Mouse (Mus musculus) lung, postnatal 25 days (tissue): Measurements from ENCODE around the gene Flcn.

ENCODE experiments used
- DNase-seq: peaks from one replicate; pipeline ENCODE4 v3.0.0; 2022; ENCODE audit warnings: low spot score

The Flcn gene

GRCm38 (mm10) chr11:59769307-59769706 lies 40.5 kb downstream of the Flcn start:
- no peak for DNase-seq

DNA sequence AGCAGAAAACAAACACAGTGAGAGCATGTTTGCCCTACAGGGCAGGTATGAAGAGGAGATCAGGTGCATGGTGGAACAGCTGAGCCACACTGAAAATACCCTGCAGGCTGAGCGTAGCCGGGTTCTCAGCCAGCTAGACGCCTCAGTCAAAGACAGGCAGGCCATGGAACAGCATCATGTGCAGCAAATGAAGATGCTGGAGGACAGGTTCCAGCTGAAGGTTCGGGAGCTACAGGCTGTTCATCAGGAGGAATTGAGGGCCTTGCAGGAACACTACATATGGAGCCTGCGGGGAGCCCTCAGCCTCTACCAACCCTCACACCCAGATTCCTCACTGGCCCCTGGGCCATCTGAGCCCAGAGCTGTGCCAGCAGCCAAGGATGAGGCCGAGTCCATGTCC lies 49.0 kb downstream of the Flcn start:
- no peak for DNase-seq

- DNase-seq: no peak
Observed at GRCm38 (mm10) chr11:59759626-59760025, 50.2 kb downstream of the Flcn start.

DNA sequence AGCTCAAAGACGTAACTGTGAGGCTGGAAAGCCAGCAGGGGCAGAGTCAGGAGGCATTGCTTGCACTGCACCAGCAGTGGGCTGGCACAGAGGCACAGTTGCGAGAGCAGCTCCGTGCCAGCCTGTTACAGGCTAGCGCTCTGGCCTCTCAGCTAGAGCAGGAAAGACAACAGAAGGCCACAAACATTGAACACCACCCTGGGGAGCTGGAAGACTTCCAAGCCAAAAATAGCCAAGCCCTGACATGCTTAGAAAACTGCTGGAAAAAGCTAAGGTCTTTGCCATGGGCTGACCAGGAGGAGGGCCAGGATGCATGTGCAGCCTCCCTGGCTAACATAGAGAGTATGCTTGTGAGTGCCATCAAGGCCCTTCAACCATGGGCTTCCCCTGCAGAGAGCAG lies 50.6 kb downstream of the Flcn start:
- peak; percentile 20 for DNase-seq

- DNase-seq: no peak
Observed at GRCm38 (mm10) chr11:59758191-59758985, 51.4 kb downstream of the Flcn start.

DNA sequence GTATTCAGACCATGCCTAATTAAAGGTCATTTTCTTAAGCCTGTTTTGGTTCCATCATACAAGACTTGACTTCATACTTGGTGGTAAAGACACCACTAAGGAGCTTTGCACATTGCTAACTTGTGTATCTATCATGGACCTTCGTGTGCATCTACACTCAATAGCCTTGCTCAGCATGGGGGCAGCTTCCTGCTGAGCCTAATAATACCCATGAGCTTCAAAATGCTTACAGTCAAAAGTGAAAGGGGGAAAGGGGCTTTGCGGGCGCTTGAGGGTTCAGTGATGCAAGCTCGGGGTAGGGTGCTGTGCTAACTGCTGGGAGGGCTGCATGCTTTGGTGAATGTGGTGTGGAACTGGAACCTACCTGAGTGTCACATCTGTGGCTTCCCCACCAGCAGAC lies 53.5 kb downstream of the Flcn start:
- no peak for DNase-seq

DNA sequence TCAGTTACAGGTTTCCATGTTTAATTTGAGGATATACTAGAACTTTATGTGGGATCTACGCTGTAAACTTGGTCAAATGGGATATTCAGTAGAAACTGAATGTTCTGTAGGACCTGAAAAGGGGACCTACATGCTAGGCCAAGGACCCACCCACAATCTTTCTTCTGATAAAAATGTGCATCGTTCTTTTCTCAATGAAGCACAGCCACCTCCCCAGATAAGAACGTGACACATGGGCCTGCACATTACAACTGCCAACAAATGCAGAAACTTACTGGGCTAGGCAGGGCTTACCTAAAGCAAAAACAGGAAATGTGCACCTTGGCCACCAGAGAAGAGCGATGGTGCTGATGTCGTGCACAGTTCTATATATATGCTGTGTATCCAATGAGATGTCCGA lies 55.3 kb downstream of the Flcn start:
- no peak for DNase-seq

GRCm38 (mm10) chr11:59749050-59749449 lies 60.8 kb downstream of the Flcn start:
- no peak for DNase-seq

DNA sequence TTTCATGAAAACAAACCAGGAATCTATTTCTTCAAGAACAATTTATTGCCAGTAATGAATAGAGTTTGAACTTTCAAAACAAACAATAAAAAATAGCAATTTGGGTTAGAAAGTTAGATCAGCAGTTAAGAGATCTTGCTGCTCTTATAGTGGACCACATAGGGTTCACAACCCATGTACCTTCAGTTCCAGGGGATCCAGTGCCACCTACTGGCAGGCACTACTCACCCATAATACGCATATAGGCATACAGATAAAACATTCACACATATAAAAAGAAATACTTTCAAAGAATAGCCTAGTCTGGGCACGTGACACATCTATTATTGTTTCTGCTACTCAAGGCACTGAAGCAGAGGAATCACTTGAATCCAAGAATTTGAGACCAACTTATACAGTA lies 63.2 kb downstream of the Flcn start:
- DNase-seq: peak; percentile 69

DNA sequence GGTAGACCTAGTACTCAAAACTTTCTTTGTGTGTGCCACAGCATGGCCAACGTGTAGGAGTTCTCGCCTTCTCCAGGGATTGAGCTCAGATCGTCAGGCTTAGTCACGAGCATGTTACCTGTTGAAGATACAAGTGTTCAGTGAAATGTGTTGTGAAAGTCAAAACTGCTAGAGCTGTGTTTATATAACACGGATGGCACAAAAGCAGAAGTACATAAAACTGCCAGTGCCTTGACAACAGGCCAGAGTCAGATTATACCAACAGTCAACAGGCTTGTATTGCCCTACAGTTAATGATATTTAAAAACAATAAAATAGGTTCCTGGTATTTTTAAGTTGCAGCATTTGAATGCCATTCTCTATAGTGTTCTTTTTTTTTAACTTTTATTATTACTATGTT lies 64.0 kb downstream of the Flcn start:
- DNase-seq: no peak

GRCm38 (mm10) chr11:59744374-59744773 lies 65.4 kb downstream of the Flcn start:
- DNase-seq: no peak

DNA sequence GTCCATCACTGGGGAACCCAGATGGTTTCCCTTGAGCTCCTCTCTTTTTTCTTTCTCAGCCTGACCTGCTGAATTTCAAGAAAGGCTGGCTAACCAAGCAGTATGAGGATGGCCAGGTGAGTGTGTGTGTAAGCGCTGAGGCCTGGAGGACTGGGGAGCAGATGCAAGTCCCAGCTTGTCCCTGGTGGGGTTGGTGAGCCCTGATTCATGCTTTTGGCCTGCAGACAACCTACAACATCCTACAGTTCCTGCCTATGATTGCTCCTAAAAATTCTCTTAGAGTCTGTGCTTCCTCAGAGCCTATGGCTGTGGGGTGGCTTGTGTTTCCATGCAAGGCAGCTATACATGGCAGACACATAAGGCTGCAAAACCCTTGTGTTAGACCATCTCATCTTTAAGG lies 66.1 kb downstream of the Flcn start:
- DNase-seq: no peak

GRCm38 (mm10) chr11:59743307-59743706 lies 66.5 kb downstream of the Flcn start:
- no peak for DNase-seq

DNA sequence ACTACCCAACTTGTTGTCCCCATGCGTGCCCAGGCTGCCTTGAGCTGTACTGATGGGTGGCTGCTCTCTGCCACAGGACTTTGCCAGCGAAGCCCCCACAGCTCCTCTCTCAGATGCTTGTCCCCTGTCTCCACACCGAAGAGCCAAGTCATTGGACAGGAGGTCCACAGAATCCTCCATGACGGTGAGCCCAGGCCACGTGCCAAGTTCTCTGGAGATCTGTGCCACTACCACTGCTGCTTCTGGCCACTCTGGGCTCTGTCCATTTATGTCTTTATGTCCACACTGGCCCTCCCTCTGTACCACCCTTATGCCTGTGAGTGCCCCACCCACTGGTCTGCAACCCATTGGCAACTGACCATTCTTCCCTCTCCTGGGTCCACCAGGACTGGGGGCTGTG lies 67.9 kb downstream of the Flcn start:
- DNase-seq: no peak
